Mouse (Mus musculus) induced T-regulatory cell, adult 2 months (primary cell): ENCODE measurements around the gene Olfr1104.

Experiments used
- DNase-seq: peaks from one replicate; pipeline ENCODE4 v3.0.0-alpha.2; 2012; ENCODE audit warnings: low read depth

Olfr1104 gene

DNA sequence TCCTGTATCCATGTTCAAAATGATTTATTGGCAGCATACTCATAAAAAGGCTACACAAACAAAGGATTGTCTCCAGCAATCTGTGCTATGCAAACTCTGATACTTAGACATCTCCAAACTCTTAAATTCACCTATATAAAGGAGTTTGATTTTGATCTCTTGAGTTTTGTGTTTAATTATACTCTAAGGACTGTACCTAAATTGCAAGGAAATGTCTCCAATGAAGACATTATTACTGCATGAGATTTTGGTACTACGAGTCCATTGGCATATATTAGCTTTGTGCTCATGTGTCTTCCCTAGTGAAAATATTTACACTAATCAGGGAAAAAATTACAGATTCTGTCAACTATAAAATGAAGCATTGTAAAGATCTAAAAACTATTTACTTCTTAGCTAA, at the start of gene Olfr1104:
TSS of gene Olfr1104 (minus strand) at position 101 of the 400 bp plus-strand sequence.
- DNase-seq, result no peak

DNA sequence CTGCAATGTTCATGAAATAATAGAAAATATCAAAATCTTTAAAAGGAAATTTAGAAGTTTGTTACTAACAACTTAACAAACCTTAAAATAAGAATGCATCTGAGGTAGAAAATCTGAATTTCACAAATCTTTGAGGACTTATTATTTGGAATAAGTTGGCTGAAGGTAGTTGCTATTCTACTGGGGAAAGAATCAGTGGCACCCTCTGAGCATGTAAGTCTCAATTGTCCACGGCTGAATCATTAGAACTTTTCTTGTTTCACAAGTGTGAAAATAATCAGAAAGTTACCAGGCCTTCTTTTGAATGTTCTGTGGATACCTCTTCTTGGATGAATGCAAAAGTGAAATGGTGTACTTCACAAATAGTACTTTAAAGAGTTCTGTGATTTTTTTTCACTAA, 48.8 kb upstream of the Olfr1104 start, which contains the start of gene Olfr1107:
TSS of gene Olfr1107 (minus strand) at position 101 of the 400 bp plus-strand sequence.
- no peak for DNase-seq

DNA sequence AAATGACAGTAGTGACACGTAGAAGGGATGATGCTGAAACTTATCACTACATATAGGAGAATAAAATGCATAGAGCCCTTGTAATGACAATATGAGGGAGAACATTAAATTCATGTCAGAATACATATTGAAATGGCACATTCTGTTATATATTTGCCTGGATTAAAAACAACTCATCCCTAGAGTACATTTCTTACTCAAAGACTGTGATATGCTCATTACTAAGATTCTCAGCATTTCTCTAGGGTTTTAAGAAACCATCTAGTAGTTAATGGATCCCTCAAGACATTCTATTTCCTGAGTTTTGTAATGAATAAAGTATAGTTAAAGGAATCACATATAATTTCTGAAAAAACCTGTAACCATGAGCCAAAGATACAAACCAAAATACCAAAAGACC, 25.3 kb upstream of the Olfr1104 start, which contains the start of gene Olfr1106:
TSS of gene Olfr1106 (minus strand) at position 101 of the 400 bp plus-strand sequence.
- no peak for DNase-seq

DNA sequence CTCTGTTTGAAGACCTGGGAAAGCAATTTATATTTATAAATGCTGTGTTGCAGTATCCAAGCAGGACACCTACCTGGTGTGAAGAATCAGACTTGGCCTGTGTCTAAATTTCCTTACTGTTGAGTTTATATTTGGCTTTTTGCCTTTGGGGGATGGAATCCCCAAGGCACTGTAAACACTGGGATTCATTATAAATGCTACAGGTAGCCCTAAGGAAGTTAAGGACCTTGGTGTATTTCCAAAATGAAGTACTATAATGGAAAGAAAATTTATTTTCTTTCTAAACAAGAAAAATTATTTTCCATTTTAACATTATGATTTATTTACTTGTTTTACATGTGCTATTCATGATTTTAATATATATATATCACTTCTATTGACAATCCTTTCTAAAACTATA, 9.6 kb upstream of the Olfr1104 start, which contains the start of gene Olfr1105:
TSS of gene Olfr1105 (minus strand) at position 101 of the 400 bp plus-strand sequence.
- no peak for DNase-seq

DNA sequence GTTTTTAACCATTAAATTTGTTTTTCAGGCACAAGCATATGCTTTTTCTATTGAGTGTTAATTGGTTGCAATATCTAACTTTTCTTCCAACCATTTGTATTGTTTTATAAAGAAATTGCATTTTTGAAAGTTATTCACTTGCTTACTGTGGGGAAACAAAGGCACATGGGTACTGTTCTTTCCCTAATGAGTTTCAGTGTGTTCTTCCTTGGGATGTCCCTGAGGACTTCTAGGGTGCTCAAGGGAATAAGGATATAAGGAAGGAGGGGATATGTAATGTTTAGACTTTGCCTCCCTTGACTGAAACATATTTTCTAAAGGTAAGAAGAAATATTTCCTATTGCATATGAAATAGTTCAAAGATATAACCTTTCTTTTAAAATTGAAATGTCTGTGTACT, 28.8 kb downstream of the Olfr1104 start, which contains the start of gene Olfr1102:
TSS of gene Olfr1102 (plus strand) at position 301 of the 400 bp plus-strand sequence.
- no peak for DNase-seq

DNA sequence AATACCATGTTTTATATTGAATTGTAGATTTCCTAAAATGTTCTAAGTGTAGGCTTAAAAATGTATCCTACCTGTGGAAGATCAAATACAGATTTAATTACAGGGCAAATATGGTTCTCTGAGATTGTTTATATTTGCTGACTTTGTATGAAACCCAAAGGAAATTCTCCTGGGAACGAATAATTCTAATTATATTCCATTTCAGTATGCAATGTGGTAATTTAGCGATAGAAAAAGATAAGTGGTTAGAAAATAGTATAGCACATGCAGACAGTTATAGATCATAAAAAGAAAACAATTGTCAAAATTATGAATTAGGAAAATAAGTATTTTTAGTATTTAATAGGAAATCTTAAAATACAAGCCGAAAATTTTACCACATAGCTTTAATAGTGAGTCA, 35.8 kb downstream of the Olfr1104 start, which contains the start of gene Olfr1101:
TSS of gene Olfr1101 (minus strand) at position 101 of the 400 bp plus-strand sequence.
- DNase-seq, result no peak

DNA sequence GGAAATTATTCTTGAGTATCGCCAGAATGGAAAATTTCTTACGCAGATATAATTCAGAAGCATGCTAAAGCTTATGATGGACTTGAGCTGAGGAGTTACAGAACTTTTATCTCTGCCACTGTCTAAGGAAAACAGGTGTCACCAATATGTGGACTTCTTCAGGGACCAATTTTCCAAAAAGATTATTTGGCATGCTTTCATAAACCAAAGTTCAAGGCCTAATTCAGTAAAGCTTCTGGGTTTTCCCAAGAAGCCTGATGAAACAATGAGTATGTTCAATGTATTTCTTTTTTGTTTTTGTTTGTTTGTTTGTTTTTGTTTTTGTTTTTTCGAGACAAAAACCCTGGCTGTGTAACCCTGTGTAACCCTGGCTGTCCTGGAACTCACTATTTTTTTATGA, 47.0 kb downstream of the Olfr1104 start, which contains the start of gene Olfr1100:
TSS of gene Olfr1100 (minus strand) at position 101 of the 400 bp plus-strand sequence.
- no peak for DNase-seq
